ENCODE assay signal across 18 mouse cellular contexts in genomic region chr3:122336030-122336429, GRCm38 (mm10). TPM values are rescaled to one million over a fixed set of nuclear protein-coding genes. Genes with fewer than 3 reads are reported as not detected.
"Had no signal": no experiment of that assay in that cellular context is flagged by ENCODE, and none has a peak within 500 bp of the region (broad histone marks: within the 10 kb centered on the region; RNA-seq: fewer than 3 reads in every experiment).

No protein-coding gene starts in this region.

- ATAC-seq: midbrain, embryonic 16.5 days had no signal

- H3K27me3 ChIP-seq: neural tube, embryonic 13.5 days; neural tube, embryonic 15.5 days; stomach, embryonic 15.5 days had no signal

- H3K4me1 ChIP-seq: stomach, embryonic 15.5 days had no signal

- H3K9me3 ChIP-seq: midbrain, embryonic 10.5 days; midbrain, embryonic 12.5 days; neural tube, embryonic 13.5 days; neural tube, embryonic 15.5 days; stomach, embryonic 15.5 days had no signal

- DNase-seq: lung, adult 18-20 months; lung, embryonic 14.5 days; lung, postnatal 4 days; midbrain, embryonic 14.5 days; retina, postnatal 1 day; right cerebral cortex, adult 18-20 months; thymus, adult 2 months; thymus, postnatal 25 days; thymus, postnatal 4 days had no signal

- H3K36me3 ChIP-seq: midbrain, embryonic 10.5 days; midbrain, embryonic 12.5 days; neural tube, embryonic 13.5 days; neural tube, embryonic 15.5 days; stomach, embryonic 15.5 days had no signal

- H3K4me2 ChIP-seq: lung, embryonic 14.5 days; midbrain, embryonic 12.5 days; neural tube, embryonic 13.5 days; neural tube, embryonic 15.5 days; stomach, embryonic 15.5 days had no signal

- H3K9ac ChIP-seq: lung, embryonic 14.5 days; midbrain, embryonic 12.5 days; neural tube, embryonic 13.5 days; neural tube, embryonic 15.5 days; stomach, embryonic 15.5 days had no signal

- H3K4me3 ChIP-seq: midbrain, embryonic 10.5 days; midbrain, embryonic 12.5 days; myocyte; neural tube, embryonic 13.5 days; neural tube, embryonic 15.5 days; stomach, embryonic 15.5 days had no signal

- H3K27ac ChIP-seq: midbrain, embryonic 10.5 days; midbrain, embryonic 12.5 days; neural tube, embryonic 13.5 days; neural tube, embryonic 15.5 days; stomach, embryonic 15.5 days; stomach, postnatal 0 days had no signal

RNA-seq across cellular contexts. Expression of gene Bcar3, which starts 42.1 kb away (rescaled TPM):
- total RNA-seq: megakaryocyte-erythroid progenitor cell, adult 5-6 weeks had no signal
